Mouse (Mus musculus): ENCODE results near the gene Rab3gap1. TPM values are rescaled to one million over a fixed set of nuclear protein-coding genes. Genes with fewer than 3 reads are reported as not detected.

Gene Rab3gap1
- polyA plus RNA-seq, 1 experiment from 2014 or later: 13.5 TPM

GRCm38 (mm10) chr1:127937277-127937676 lies 68.7 kb downstream of the Rab3gap1 start:
- DNase-seq (ENCODE audit: low spot score) (no peak), ATAC-seq (ENCODE audit: low FRiP score, low TSS enrichment) (no peak)
- no peak overlapping the region for H3K9ac ChIP-seq (ENCODE audit: low read length)
- H3K4me3 ChIP-seq (ENCODE audit: low read depth, low read length): no peak overlapping the region
- no peaks in the 10 kb centered on the region for H3K27me3 ChIP-seq (ENCODE audit: control insufficient read depth, insufficient read depth, low read length)
- WGBS: 73% methylated on average over 8 of the region's 8 CpGs
- no peak overlapping the region for H3K4me2 ChIP-seq (replicated peaks; ENCODE audit: low read depth)
- H3K27ac ChIP-seq (replicated peaks): no peak overlapping the region
- TF ChIP-seq CTCF (IDR thresholded peaks at IDR 0.05; ENCODE audit: low read depth): 0 out of 2 replicates have a peak, but pooled peaks have one; percentile 13
- TF ChIP-seq EP300 (optimal IDR thresholded peaks at IDR 0.05): no peak
- H3K9me3 ChIP-seq (ENCODE audit: control insufficient read depth, low read length): no peaks in the 10 kb centered on the region
- no peaks in the 10 kb centered on the region for H3K4me1 ChIP-seq (replicated peaks; ENCODE audit: control insufficient read depth, insufficient read depth)
- H3K36me3 ChIP-seq (ENCODE audit: control insufficient read depth, insufficient read depth, low read length): peaks cover 41% of the 10 kb centered on the region

- no peak overlapping the region for H3K4me2 ChIP-seq (replicated peaks; ENCODE audit: low read depth)
- H3K27ac ChIP-seq (replicated peaks): no peak overlapping the region
- H3K9ac ChIP-seq (ENCODE audit: low read length): no peak overlapping the region
- DNase-seq (ENCODE audit: low spot score) (no peak), ATAC-seq (ENCODE audit: low FRiP score, low TSS enrichment) (no peak)
- H3K9me3 ChIP-seq (ENCODE audit: control insufficient read depth, low read length): no peaks in the 10 kb centered on the region
- TF ChIP-seq EP300 (optimal IDR thresholded peaks at IDR 0.05) (no peak), CTCF (IDR thresholded peaks at IDR 0.05; ENCODE audit: low read depth) (no peak)
- WGBS: 93% methylated on average over 10 of the region's 10 CpGs
- H3K4me1 ChIP-seq (replicated peaks; ENCODE audit: control insufficient read depth, insufficient read depth): no peaks in the 10 kb centered on the region
- no peak overlapping the region for H3K4me3 ChIP-seq (ENCODE audit: low read depth, low read length)
- H3K36me3 ChIP-seq (ENCODE audit: control insufficient read depth, insufficient read depth, low read length): peaks cover 44% of the 10 kb centered on the region
- no peaks in the 10 kb centered on the region for H3K27me3 ChIP-seq (ENCODE audit: control insufficient read depth, insufficient read depth, low read length)
Measured at GRCm38 (mm10) chr1:127942231-127942630, 73.7 kb downstream of the Rab3gap1 start.

DNA sequence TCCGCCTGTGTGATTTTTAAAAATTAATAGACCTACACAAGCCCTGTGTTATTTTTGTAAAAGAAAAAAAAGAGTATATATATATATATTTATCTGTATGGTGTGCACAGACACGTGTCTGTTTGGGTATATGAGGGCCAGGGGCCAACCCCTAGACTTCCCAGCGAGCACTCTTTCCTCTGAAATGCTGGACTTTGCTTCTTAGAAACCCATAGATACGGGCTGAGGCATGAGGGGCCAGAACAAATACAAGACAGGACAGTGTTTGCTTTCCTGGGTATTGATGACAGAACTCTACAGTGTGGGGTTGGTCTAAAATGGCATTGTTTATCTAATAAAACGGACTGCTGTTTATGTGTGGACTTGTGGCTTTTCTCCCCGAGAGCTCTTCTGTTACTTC lies 74.9 kb downstream of the Rab3gap1 start:
- Histone ChIP-seq H3K36me3 (ENCODE audit: control insufficient read depth, insufficient read depth, low read length) (peaks cover 36% of the 10 kb centered on the region), H3K4me2 (replicated peaks; ENCODE audit: low read depth) (no peak overlapping the region), H3K27me3 (ENCODE audit: control insufficient read depth, insufficient read depth, low read length) (no peaks in the 10 kb centered on the region), H3K27ac (replicated peaks) (no peak overlapping the region), H3K9ac (ENCODE audit: low read length) (no peak overlapping the region), H3K4me1 (replicated peaks; ENCODE audit: control insufficient read depth, insufficient read depth) (no peaks in the 10 kb centered on the region), H3K9me3 (ENCODE audit: control insufficient read depth, low read length) (no peaks in the 10 kb centered on the region), H3K4me3 (ENCODE audit: low read depth, low read length) (no peak overlapping the region)
- ATAC-seq (ENCODE audit: low FRiP score, low TSS enrichment) (no peak), DNase-seq (ENCODE audit: low spot score) (no peak)
- WGBS: 44% methylated on average over 6 of the region's 6 CpGs
- no peak for TF ChIP-seq CTCF (IDR thresholded peaks at IDR 0.05; ENCODE audit: low read depth)
- TF ChIP-seq EP300 (optimal IDR thresholded peaks at IDR 0.05): no peak

- TF ChIP-seq CTCF (IDR thresholded peaks at IDR 0.05; ENCODE audit: low read depth) (no peak), EP300 (optimal IDR thresholded peaks at IDR 0.05) (no peak)
- Histone ChIP-seq H3K27ac (replicated peaks) (no peak overlapping the region; the same call in 1 of the 2 replicates), H3K4me3 (ENCODE audit: low read depth, low read length) (no peak overlapping the region), H3K27me3 (ENCODE audit: control insufficient read depth, insufficient read depth, low read length) (no peaks in the 10 kb centered on the region), H3K4me2 (replicated peaks; ENCODE audit: low read depth) (no peak overlapping the region), H3K4me1 (replicated peaks; ENCODE audit: control insufficient read depth, insufficient read depth) (no peaks in the 10 kb centered on the region), H3K36me3 (ENCODE audit: control insufficient read depth, insufficient read depth, low read length) (peaks cover 16% of the 10 kb centered on the region), H3K9ac (ENCODE audit: low read length) (no peak overlapping the region), H3K9me3 (ENCODE audit: control insufficient read depth, low read length) (no peaks in the 10 kb centered on the region)
- WGBS: 52% methylated on average over 3 of the region's 3 CpGs
- DNase-seq (ENCODE audit: low spot score): no peak
- no peak for ATAC-seq (ENCODE audit: low FRiP score, low TSS enrichment)
Measured at GRCm38 (mm10) chr1:127945696-127946575, 77.4 kb downstream of the Rab3gap1 start.

DNA sequence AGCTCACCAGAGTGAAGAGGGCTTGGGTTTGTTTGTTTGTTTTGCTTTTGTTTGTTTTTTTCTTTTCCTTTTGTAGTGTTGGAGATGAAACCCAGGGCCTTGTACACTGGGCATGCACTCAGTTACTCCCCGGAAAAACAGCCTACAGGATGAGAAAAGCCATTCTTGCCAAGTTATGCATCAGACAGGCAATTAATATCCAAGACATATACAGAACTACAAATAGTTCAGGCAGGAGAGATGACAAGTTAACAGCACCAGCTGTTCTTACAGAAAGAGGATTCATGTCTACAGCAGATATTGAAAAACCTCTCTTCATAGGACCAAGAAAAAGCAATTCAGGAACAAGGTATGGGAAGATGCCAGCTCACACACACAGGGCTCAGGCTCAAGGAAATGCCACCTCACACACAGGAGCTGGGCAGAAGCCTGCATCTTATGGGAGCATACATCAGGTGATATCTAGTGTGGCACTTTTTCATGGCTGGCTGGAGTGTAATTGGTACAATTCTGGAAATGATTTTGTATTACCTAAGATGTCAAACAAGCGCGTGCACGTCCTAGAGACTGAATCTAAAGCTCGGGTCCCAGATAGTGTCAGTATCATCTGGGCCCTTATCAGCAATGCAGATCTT lies 78.2 kb downstream of the Rab3gap1 start:
- Histone ChIP-seq H3K9ac (ENCODE audit: low read length) (no peak overlapping the region), H3K9me3 (ENCODE audit: control insufficient read depth, low read length) (no peaks in the 10 kb centered on the region), H3K27ac (replicated peaks) (no peak overlapping the region), H3K36me3 (ENCODE audit: control insufficient read depth, insufficient read depth, low read length) (peaks cover 11% of the 10 kb centered on the region), H3K4me2 (replicated peaks; ENCODE audit: low read depth) (no peak overlapping the region), H3K4me1 (replicated peaks; ENCODE audit: control insufficient read depth, insufficient read depth) (no peaks in the 10 kb centered on the region), H3K4me3 (ENCODE audit: low read depth, low read length) (no peak overlapping the region), H3K27me3 (ENCODE audit: control insufficient read depth, insufficient read depth, low read length) (no peaks in the 10 kb centered on the region)
- no peak; the same call in 1 of the 2 replicates for ATAC-seq (ENCODE audit: low FRiP score, low TSS enrichment)
- DNase-seq (ENCODE audit: low spot score): no peak
- WGBS: 69% methylated on average over 5 of the region's 5 CpGs
- TF ChIP-seq CTCF (IDR thresholded peaks at IDR 0.05; ENCODE audit: low read depth) (no peak), EP300 (optimal IDR thresholded peaks at IDR 0.05) (no peak)

DNA sequence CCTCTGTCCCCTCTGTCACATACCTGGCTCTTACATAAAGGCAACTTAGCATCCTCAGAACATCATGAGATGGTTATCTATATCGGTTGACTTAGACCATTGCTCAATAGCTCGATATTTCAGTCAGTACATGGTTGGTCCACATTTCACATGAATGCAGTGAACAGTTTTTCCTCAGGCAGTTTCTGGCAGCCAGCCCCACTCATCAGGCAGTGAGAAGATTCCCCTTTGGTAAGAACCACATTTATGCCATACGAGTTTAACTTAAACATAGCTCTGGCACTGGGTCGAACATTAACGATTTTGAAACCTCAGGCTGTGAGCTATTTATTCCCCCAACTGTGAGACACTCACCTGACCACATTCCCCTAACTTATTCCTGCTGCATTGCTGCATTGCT lies 80.2 kb downstream of the Rab3gap1 start:
- WGBS: 73% methylated on average over 5 of the region's 5 CpGs
- H3K27me3 ChIP-seq (ENCODE audit: control insufficient read depth, insufficient read depth, low read length): no peaks in the 10 kb centered on the region
- 0 out of 2 replicates have a peak, but pooled peaks cover 2% of the 10 kb centered on the region for H3K36me3 ChIP-seq (ENCODE audit: control insufficient read depth, insufficient read depth, low read length)
- no peak for TF ChIP-seq CTCF (IDR thresholded peaks at IDR 0.05; ENCODE audit: low read depth)
- TF ChIP-seq EP300 (optimal IDR thresholded peaks at IDR 0.05): no peak
- H3K4me1 ChIP-seq (replicated peaks; ENCODE audit: control insufficient read depth, insufficient read depth): no peaks in the 10 kb centered on the region
- H3K27ac ChIP-seq (replicated peaks): no peak overlapping the region
- H3K4me2 ChIP-seq (replicated peaks; ENCODE audit: low read depth): no peak overlapping the region
- H3K9ac ChIP-seq (ENCODE audit: low read length): no peak overlapping the region
- no peaks in the 10 kb centered on the region for H3K9me3 ChIP-seq (ENCODE audit: control insufficient read depth, low read length)
- DNase-seq (ENCODE audit: low spot score) (no peak), ATAC-seq (ENCODE audit: low FRiP score, low TSS enrichment) (no peak)
- H3K4me3 ChIP-seq (ENCODE audit: low read depth, low read length): no peak overlapping the region
